Mouse (Mus musculus) left cerebral cortex, adult 11 months (tissue): ENCODE data around the gene Car5a.

Source experiments
- DNase-seq: peaks from one replicate; pipeline ENCODE4 v3.0.0; 2022; ENCODE audit warnings: low spot score

Car5a gene

GRCm38 (mm10) chr8:121955825-121956500, 11.3 kb upstream of the Car5a start:
- DNase-seq, result no peak

DNA sequence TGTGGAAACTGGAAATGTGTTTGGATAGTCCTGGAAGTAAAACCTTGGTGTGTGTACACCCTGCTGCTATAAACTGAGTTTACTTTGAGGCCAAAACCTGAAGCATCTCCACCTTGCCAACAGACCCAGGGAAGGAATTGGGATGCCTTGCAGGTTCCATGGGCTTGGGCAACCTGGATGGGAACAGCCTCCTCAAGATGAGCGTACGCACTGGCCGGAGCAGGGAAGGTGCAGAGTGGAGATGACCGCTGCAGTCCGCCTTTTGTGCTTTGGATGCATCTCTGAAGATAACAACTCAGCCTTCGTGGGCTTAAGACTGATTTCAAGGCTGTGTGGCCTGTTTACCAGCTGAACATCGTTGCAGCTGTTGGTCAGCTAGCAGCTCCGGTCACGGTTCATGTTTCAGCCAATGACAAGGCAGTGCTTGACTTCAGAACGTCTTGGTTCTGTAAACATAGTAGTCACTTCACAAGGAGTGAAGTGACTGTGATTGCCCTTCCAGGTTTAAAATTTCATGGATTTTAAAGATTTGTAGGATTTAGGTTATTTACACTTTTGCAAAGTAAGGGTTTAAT, 10.4 kb upstream of the Car5a start:
- no peak for DNase-seq

DNA sequence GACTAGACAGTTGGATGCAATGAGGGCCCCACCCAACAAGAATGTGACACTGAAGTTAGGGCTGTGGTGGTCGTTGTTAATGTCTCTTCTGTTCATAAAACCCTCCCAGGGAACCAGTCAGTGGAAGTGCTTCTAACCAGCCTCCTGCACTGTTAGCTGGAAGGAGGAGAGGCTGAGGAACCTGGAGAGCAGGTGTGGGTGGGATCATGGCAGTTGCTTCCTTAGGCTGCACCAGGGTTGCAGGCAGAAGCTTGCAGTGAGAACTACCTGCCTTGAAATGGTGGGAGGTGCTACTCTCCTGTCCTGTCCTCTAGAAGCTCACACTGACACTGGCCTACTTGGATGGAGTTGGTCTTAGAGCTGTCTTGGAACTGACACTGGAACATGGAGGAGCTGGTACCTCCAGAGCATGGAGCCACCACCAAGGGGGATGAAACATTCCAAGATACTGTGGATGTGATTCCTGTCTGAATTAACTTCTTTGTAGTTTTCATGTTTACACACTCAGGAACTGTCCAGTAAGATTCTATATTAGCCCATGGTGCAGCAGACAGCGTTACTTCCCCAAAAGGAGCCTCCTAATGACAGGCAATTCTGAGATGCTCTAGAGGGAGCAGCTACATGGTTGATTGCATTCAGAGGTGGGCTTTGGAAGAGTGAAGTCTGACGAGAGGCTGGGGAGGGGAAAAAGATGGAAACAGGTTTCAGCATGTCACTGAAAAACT, 9.3 kb upstream of the Car5a start:
- no peak for DNase-seq

GRCm38 (mm10) chr8:121952800-121953199, 8.1 kb upstream of the Car5a start:
- DNase-seq, result no peak

- no peak for DNase-seq
These were observed 7.4 kb upstream of the Car5a start for GRCm38 (mm10) chr8:121952122-121952521.

GRCm38 (mm10) chr8:121951656-121952009, 6.9 kb upstream of the Car5a start:
- no peak for DNase-seq

- DNase-seq, result no peak
These were observed 6.3 kb upstream of the Car5a start for GRCm38 (mm10) chr8:121950749-121951655.

DNA sequence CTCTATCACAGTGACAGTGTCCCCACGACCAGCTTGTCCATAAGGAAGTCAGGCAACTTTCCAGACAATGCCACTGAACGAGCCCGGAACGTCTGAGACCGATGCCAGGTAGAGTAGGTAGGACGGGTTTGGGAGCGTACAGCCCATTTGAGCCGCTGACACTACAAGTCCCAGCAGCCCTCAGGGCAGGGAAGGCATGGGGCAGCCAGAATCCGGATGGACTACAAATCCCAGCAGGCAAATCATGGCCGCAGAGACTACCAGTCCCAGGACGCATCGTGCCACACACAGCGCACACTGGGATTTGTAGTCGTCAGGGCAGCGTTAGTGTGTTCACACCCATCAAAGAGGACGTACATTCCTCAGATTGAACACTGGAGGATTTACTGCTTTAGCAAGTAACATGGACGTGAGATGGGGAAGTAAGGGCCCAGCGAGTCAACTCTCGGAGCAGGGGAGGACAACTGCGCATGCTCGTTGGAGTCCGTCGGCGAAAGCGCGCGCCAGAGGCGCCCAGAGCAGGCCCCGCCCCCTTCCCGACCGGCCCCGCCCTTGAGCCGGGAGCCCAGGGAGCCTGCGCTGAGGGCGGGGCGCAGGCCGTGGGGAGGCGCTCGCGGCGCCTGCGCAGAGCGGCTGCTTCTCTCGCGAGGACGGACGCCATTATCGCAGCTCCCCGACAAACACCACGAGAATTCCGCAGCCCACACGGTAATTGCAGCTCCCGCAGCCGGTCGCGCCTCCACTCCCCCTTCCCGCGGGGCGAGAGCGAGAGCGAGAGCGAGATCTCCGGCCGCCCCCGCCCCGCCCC, 5.4 kb upstream of the Car5a start:
- peak; percentile 98 for DNase-seq

GRCm38 (mm10) chr8:121949222-121949800, 4.6 kb upstream of the Car5a start, which contains the start of gene Banp:
Gene Banp, plus strand, starts transcription at chr8:121949750.
- no peak for DNase-seq

GRCm38 (mm10) chr8:121948321-121949145, 3.8 kb upstream of the Car5a start:
- DNase-seq, result no peak

GRCm38 (mm10) chr8:121947753-121948141, 3.0 kb upstream of the Car5a start:
- peak; percentile 69 for DNase-seq

- DNase-seq, result no peak
These were observed 2.5 kb upstream of the Car5a start for GRCm38 (mm10) chr8:121947047-121947752.

- no peak for DNase-seq
These were observed 1.6 kb upstream of the Car5a start for GRCm38 (mm10) chr8:121946351-121946750.

GRCm38 (mm10) chr8:121943716-121944115, 988 bp downstream of the Car5a start:
- DNase-seq, result no peak

- DNase-seq, result no peak
These were observed 1.6 kb downstream of the Car5a start for GRCm38 (mm10) chr8:121943057-121943540.

- DNase-seq, result no peak
These were observed 6.0 kb downstream of the Car5a start for GRCm38 (mm10) chr8:121938732-121939131.

GRCm38 (mm10) chr8:121936391-121936790, 8.3 kb downstream of the Car5a start:
- no peak for DNase-seq

DNA sequence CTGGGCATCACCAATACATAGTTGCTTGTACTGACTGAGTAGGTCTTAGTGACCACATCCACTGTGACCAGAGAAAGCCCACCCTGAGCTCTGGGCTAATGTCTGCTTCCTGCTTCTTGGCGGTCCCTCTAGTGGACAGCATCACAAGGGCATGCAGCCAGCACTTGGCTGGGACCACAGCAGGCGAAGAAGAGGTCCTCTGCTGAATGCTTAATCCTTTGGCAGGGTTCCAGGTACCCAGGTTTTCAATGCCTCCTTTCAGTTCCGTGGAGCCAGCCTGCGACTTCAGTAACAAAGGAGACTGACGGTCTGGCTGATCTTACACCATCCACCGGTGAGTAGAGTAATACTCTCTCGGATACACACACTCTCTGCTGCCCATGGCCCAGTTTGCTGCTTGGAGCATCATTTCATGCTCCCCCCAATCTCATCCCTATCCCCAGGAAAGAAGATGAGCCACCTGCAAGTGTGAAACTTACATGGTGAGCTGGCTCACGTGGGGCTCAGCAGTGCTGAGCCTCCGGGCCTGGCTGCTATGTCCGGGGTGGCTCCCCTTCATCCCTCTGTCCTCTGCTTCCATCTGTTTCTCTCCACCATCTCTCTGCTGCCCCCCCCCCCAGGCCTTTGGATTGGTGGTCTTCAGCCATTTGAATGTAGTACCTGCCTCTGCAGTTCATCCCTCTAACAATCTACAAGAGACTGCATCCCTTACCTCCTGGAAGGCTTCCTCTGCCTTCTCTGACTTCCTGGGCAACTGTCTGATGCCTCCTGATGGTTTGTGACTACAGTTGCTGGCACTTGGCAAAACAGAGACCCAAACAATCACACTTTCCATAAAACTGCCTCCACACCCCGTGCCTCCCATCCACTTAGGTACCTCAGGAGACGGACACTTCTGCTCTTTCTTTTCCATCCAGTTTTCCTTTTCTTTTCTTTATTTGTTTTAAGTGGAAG, 9.1 kb downstream of the Car5a start:
- DNase-seq, result no peak
